Mouse (Mus musculus): ENCODE measurements at regions not wholly inside any gene's neighbourhood (a gene's known extent, or its start where the extent isn't known, plus 50 kb on each side); places are given as distances from the start of the nearest gene placed in this dataset.

- Histone ChIP-seq H3K4me1 (ENCODE audit: control insufficient read depth, insufficient read depth, low read length) (0 out of 2 replicates have a peak, but pooled peaks cover 2% of the 10 kb centered on the region), H3K27ac (ENCODE audit: insufficient read depth, low read length) (no peak overlapping the region), H3K4me3 (ENCODE audit: insufficient read depth, low read length) (no peak overlapping the region)
- TF ChIP-seq POLR2A (IDR thresholded peaks at IDR 0.05; ENCODE audit: extremely low read depth, insufficient read depth, low read length) = no peak
- no peak for TF ChIP-seq CTCF (IDR thresholded peaks at IDR 0.05; ENCODE audit: extremely low read depth, insufficient read depth, low read length)
Observed at GRCm38 (mm10) chr4:135002091-135002925, 71.6 kb downstream of the Syf2 start.

GRCm38 (mm10) chr4:135011365-135011764, 80.7 kb downstream of the Syf2 start:
- Histone ChIP-seq H3K27ac (ENCODE audit: insufficient read depth, low read length) (no peak overlapping the region), H3K4me3 (ENCODE audit: insufficient read depth, low read length) (no peak overlapping the region), H3K4me1 (ENCODE audit: control insufficient read depth, insufficient read depth, low read length) (no peaks in the 10 kb centered on the region)
- TF ChIP-seq CTCF (IDR thresholded peaks at IDR 0.05; ENCODE audit: extremely low read depth, insufficient read depth, low read length) (no peak), POLR2A (IDR thresholded peaks at IDR 0.05; ENCODE audit: extremely low read depth, insufficient read depth, low read length) (no peak)

- H3K27ac ChIP-seq (ENCODE audit: insufficient read depth, low read length) = no peak overlapping the region
- no peaks in the 10 kb centered on the region for H3K4me1 ChIP-seq (ENCODE audit: control insufficient read depth, insufficient read depth, low read length)
- no peak overlapping the region for H3K4me3 ChIP-seq (ENCODE audit: insufficient read depth, low read length)
- TF ChIP-seq CTCF (IDR thresholded peaks at IDR 0.05; ENCODE audit: extremely low read depth, insufficient read depth, low read length) = no peak
Observed at GRCm38 (mm10) chr4:135012945-135013344, 82.2 kb downstream of the Syf2 start.

GRCm38 (mm10) chr4:135013932-135014331, 83.2 kb downstream of the Syf2 start:
- Histone ChIP-seq H3K27ac (ENCODE audit: insufficient read depth, low read length) (no peak overlapping the region), H3K4me3 (ENCODE audit: insufficient read depth, low read length) (no peak overlapping the region), H3K4me1 (ENCODE audit: control insufficient read depth, insufficient read depth, low read length) (no peaks in the 10 kb centered on the region; the same call in 1 of the 2 replicates)
- TF ChIP-seq POLR2A (IDR thresholded peaks at IDR 0.05; ENCODE audit: extremely low read depth, insufficient read depth, low read length) = no peak
- TF ChIP-seq CTCF (IDR thresholded peaks at IDR 0.05; ENCODE audit: extremely low read depth, insufficient read depth, low read length) = no peak

- Histone ChIP-seq H3K27ac (ENCODE audit: insufficient read depth, low read length) (no peak overlapping the region), H3K4me3 (ENCODE audit: insufficient read depth, low read length) (no peak overlapping the region), H3K4me1 (ENCODE audit: control insufficient read depth, insufficient read depth, low read length) (no peaks in the 10 kb centered on the region; the same call in 1 of the 2 replicates)
- TF ChIP-seq POLR2A (IDR thresholded peaks at IDR 0.05; ENCODE audit: extremely low read depth, insufficient read depth, low read length) (no peak), CTCF (IDR thresholded peaks at IDR 0.05; ENCODE audit: extremely low read depth, insufficient read depth, low read length) (peak; percentile 78)
Observed at GRCm38 (mm10) chr4:135018018-135018417, 87.3 kb downstream of the Syf2 start.

GRCm38 (mm10) chr4:135019120-135019519, 88.4 kb downstream of the Syf2 start:
- H3K4me1 ChIP-seq (ENCODE audit: control insufficient read depth, insufficient read depth, low read length) = no peaks in the 10 kb centered on the region; the same call in 1 of the 2 replicates
- no peak overlapping the region for H3K27ac ChIP-seq (ENCODE audit: insufficient read depth, low read length)
- TF ChIP-seq POLR2A (IDR thresholded peaks at IDR 0.05; ENCODE audit: extremely low read depth, insufficient read depth, low read length) (no peak), CTCF (IDR thresholded peaks at IDR 0.05; ENCODE audit: extremely low read depth, insufficient read depth, low read length) (no peak)
- H3K4me3 ChIP-seq (ENCODE audit: insufficient read depth, low read length) = no peak overlapping the region

GRCm38 (mm10) chr4:135020262-135020991, 89.7 kb downstream of the Syf2 start:
- Histone ChIP-seq H3K4me1 (ENCODE audit: control insufficient read depth, insufficient read depth, low read length) (no peaks in the 10 kb centered on the region; the same call in 1 of the 2 replicates), H3K4me3 (ENCODE audit: insufficient read depth, low read length) (no peak overlapping the region), H3K27ac (ENCODE audit: insufficient read depth, low read length) (no peak overlapping the region)
- TF ChIP-seq POLR2A (IDR thresholded peaks at IDR 0.05; ENCODE audit: extremely low read depth, insufficient read depth, low read length) (no peak), CTCF (IDR thresholded peaks at IDR 0.05; ENCODE audit: extremely low read depth, insufficient read depth, low read length) (no peak)

GRCm38 (mm10) chr4:135023200-135023599, 92.5 kb downstream of the Syf2 start:
- H3K27ac ChIP-seq (ENCODE audit: insufficient read depth, low read length) = no peak overlapping the region
- H3K4me3 ChIP-seq (ENCODE audit: insufficient read depth, low read length) = no peak overlapping the region
- TF ChIP-seq CTCF (IDR thresholded peaks at IDR 0.05; ENCODE audit: extremely low read depth, insufficient read depth, low read length) = no peak
- TF ChIP-seq POLR2A (IDR thresholded peaks at IDR 0.05; ENCODE audit: extremely low read depth, insufficient read depth, low read length) = no peak
- no peaks in the 10 kb centered on the region; the same call in 1 of the 2 replicates for H3K4me1 ChIP-seq (ENCODE audit: control insufficient read depth, insufficient read depth, low read length)

GRCm38 (mm10) chr4:135025802-135026201, 94.7 kb upstream of the Runx3 start:
- no peak overlapping the region for H3K4me3 ChIP-seq (ENCODE audit: insufficient read depth, low read length)
- no peak overlapping the region for H3K27ac ChIP-seq (ENCODE audit: insufficient read depth, low read length)
- no peaks in the 10 kb centered on the region for H3K4me1 ChIP-seq (ENCODE audit: control insufficient read depth, insufficient read depth, low read length)
- TF ChIP-seq CTCF (IDR thresholded peaks at IDR 0.05; ENCODE audit: extremely low read depth, insufficient read depth, low read length) (no peak), POLR2A (IDR thresholded peaks at IDR 0.05; ENCODE audit: extremely low read depth, insufficient read depth, low read length) (no peak)
